Mouse (Mus musculus) kidney, postnatal 10 days (tissue): ENCODE measurements around the gene Lhx1.

Experiments used
- DNase-seq: peaks from one replicate; pipeline ENCODE4 v3.0.0; 2021; ENCODE audit warnings: mixed read lengths

The Lhx1 gene

GRCm38 (mm10) chr11:84476641-84477040, 48.7 kb downstream of the Lhx1 start:
- DNase-seq, result no peak

DNA sequence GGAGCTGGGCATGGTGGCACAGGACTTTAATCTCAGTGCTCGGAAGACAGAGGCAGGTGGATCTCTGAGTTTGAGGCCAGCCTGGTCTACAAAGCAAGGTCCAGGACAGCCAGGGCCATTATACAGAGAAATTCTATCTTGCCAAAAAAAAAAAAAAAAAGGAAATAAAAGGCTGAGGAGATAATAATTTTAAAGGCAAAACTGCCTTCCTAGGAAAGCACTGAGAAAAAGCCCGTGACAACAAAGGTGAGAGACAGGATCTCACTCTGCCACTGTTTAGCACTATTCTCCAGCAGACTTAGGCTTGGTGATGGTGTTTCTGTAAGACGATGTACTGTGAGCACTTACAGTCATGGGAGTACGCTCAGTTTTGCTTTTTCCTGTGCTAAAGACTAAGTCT, 49.3 kb downstream of the Lhx1 start:
- DNase-seq, result no peak

DNA sequence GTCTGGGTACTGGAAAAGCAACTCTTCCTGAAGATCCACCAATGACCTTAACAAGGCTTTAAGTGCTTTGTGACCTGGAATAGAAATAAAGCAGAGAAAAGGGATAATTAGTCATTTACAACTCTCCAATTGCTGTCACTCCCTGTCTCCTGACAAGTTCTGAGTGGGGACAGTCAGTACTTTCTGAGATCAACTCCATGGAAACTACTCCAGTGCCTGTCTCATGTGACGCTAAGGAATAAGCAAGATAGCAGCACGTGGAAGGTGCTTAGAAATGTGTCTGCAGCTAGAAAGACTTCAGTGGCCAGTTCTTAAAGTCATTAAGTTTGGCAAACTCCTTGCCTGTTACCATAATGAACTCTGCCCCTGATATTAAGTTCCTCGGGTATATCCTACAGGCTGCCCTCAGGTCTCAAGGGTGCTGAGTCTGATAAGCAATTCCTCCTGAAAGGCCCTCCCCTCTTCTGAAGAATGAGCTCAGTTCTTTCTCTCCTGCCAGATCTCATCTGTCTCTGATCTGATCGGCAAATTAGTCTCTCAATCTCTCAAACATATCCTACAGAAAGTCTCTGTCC, 52.2 kb downstream of the Lhx1 start:
- no peak for DNase-seq
